Mouse (Mus musculus) brain, embryonic 14.5 days (tissue): ENCODE results near the gene E330009J07Rik.

Experiments used
- CTCF ChIP-seq: fragments of 200-500 bp; IDR thresholded peaks from 2 replicates; pipeline ENCODE4 v1.5.1; 2012; ENCODE audit warnings: inconsistent platforms, mild to moderate bottlenecking, moderate library complexity, borderline replicate concordance; ENCODE audit not compliant: insufficient read depth, insufficient read length; ENCODE audit errors: extremely low read depth
- POLR2A ChIP-seq: fragments of 200-500 bp; IDR thresholded peaks from 2 replicates; pipeline ENCODE4 v1.6.1; 2012; ENCODE audit warnings: mild to moderate bottlenecking, inconsistent platforms, borderline replicate concordance; ENCODE audit not compliant: poor library complexity, insufficient read depth, insufficient read length, severe bottlenecking; ENCODE audit errors: extremely low read depth

DNA sequence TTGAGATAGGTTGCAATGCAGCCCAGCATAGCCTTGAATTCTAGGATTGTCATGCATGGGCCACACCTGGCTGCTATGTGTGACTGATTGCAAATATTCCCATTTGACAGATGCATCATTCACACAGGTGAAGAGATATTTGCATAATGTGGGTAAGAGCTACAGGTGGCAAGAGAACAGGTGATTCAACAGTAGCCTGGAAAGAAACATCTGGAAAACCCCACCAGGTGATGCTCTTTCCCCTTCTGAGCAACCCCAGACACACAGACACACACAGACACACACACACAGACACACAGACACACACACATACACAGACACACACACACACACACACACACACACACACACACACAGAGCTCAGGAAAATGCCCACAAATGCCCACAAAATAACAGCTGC is 4.1 kb downstream of the E330009J07Rik start:
- TF ChIP-seq POLR2A = no peak
- TF ChIP-seq CTCF = no peak
